Mouse (Mus musculus): ENCODE results near the gene Fchsd2.

DNA sequence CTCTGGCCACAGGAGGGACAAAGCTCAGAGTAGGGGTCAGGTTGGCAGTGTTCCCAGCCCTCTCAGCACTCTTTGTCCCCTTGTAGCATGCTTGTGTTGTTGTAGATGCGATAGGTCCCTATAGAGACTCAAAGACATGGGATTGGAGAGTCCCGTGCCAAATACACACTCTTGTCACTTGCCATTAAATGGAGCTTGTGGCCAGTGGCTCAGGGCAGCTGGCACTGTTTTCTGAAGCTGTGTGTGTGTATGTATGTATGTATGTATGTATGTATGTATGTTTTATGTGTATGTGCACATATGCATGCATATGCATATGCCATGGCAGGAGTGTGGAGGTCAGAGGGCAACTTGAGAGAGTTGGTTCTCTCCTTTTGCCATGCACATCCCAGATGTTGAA lies 235.1 kb downstream of the Fchsd2 start:
- TF ChIP-seq POLR2A (IDR thresholded peaks at IDR 0.05; ENCODE audit: extremely low read depth, insufficient read depth, low read length): no peak
- TF ChIP-seq CTCF (IDR thresholded peaks at IDR 0.05; ENCODE audit: low read depth, low read length): no peak
